Mouse (Mus musculus): ENCODE data around the gene Mcpt8.

GRCm38 (mm10) chr14:56085167-56085566 lies at the start of gene Mcpt8:
- TF ChIP-seq CTCF (conservative IDR thresholded peaks at IDR 0.05 in 1 of 2, IDR thresholded peaks at IDR 0.05 in 1 of 2; ENCODE audit: low read depth in 2 of 2, low read length in 2 of 2) (no peak), NRF1 (IDR thresholded peaks at IDR 0.05; ENCODE audit: low read depth, low read length) (no peak), NELFE (IDR thresholded peaks at IDR 0.05; ENCODE audit: low read depth, low read length) (no peak), JUND (conservative IDR thresholded peaks at IDR 0.05; ENCODE audit: low read depth, low read length) (no peak), POLR2A (IDR thresholded peaks at IDR 0.05; ENCODE audit: low read depth, low read length) (no peak), USF2 (conservative IDR thresholded peaks at IDR 0.05; ENCODE audit: low read depth, low read length) (no peak)
